Mouse (Mus musculus) CH12.LX (cell line): ENCODE measurements around the gene Cacna1a. TPM values are rescaled to one million over a fixed set of nuclear protein-coding genes. Genes with fewer than 3 reads are reported as not detected.
A peak's percentile ranks its signal among the peaks of the same experiment; 100 is the strongest.

Source experiments
- DNase-seq: peaks from one replicate; pipeline ENCODE4 v3.0.0-alpha.2; 2013; ENCODE audit errors: extremely low read depth
- H3K27ac ChIP-seq: 2 replicates; pipeline ENCODE4 v1.5.1; 2012; ENCODE audit warnings: low read depth, mild to moderate bottlenecking, control low read depth, moderate library complexity; ENCODE audit not compliant: insufficient read depth
- H3K27me3 ChIP-seq: replicated peaks from 2 replicates; pipeline ENCODE3; 2012; ENCODE audit warnings: inconsistent platforms
- H3K36me3 ChIP-seq, 2 experiments: replicated peaks in 1 of 2; 2 replicates each; pipeline versions ENCODE3 to v1.6.1; 2012; ENCODE audit warnings: inconsistent platforms in 1 of 2, low read length in 1 of 2, mild to moderate bottlenecking in 1 of 2, mixed read lengths in 1 of 2, moderate library complexity in 1 of 2; ENCODE audit not compliant: control insufficient read depth in 1 of 2, insufficient read depth in 1 of 2
- H3K4me1 ChIP-seq, 2 experiments: 2 replicates each; pipeline ENCODE4 v1.6.1; 2012; ENCODE audit warnings: inconsistent platforms in 1 of 2, moderate library complexity in 1 of 2; ENCODE audit not compliant: insufficient read depth in 2 of 2, control insufficient read depth in 1 of 2
- H3K4me2 ChIP-seq: 2 replicates; pipeline ENCODE4 v1.6.1; 2012; ENCODE audit warnings: low read depth, mild to moderate bottlenecking, control low read depth; ENCODE audit not compliant: poor library complexity, insufficient read depth, severe bottlenecking
- H3K4me3 ChIP-seq, 3 experiments: fragments of 150-350 bp in 1 of 3; sonication (generic) in 1 of 3; replicated peaks in 1 of 3; 2 replicates each; pipeline versions ENCODE3 to v1.5.1; 2011 to 2012; ENCODE audit warnings: low read depth in 2 of 3, low read length in 2 of 3, mild to moderate bottlenecking in 2 of 3, moderate library complexity in 2 of 3, control low read depth in 1 of 3, improper control_type of control experiment in 1 of 3, inconsistent platforms in 1 of 3, mixed read lengths in 1 of 3; ENCODE audit not compliant: poor library complexity in 1 of 3
- H3K79me2 ChIP-seq: replicated peaks from 2 replicates; pipeline ENCODE4 v1.6.1; 2012; ENCODE audit warnings: mild to moderate bottlenecking, moderate library complexity; ENCODE audit not compliant: control insufficient read depth, poor library complexity, insufficient read depth, severe bottlenecking; ENCODE audit errors: extremely low read depth
- H3K9ac ChIP-seq: 2 replicates; pipeline ENCODE4 v1.6.1; 2012; ENCODE audit warnings: low read depth, mild to moderate bottlenecking, control low read depth, moderate library complexity; ENCODE audit not compliant: insufficient read depth
- H3K9me3 ChIP-seq: replicated peaks from 2 replicates; pipeline ENCODE3; 2012; ENCODE audit warnings: low read length, inconsistent platforms, mixed read lengths
- BHLHE40 ChIP-seq: IDR thresholded peaks from 2 replicates; pipeline ENCODE4 v1.6.1; 2011; ENCODE audit warnings: mild to moderate bottlenecking, low read depth, low read length, improper control_type of control experiment
- CHD1 ChIP-seq: IDR thresholded peaks from 2 replicates; pipeline ENCODE4 v1.6.1; 2012; ENCODE audit warnings: low read depth, low read length, improper control_type of control experiment, inconsistent platforms
- CTCF ChIP-seq, 2 experiments: IDR thresholded peaks in 1 of 2; conservative IDR thresholded peaks in 1 of 2; 2 replicates each; pipeline ENCODE4 v1.5.1; 2011 to 2012; ENCODE audit warnings: low read depth in 2 of 2, low read length in 2 of 2, improper control_type of control experiment in 1 of 2, inconsistent platforms in 1 of 2, mild to moderate bottlenecking in 1 of 2, moderate library complexity in 1 of 2
- E2F4 ChIP-seq: IDR thresholded peaks from 2 replicates; pipeline ENCODE4 v1.6.1; 2011; ENCODE audit warnings: low read depth, low read length, improper control_type of control experiment; ENCODE audit not compliant: insufficient replicate concordance
- ELF1 ChIP-seq: IDR thresholded peaks from 2 replicates; pipeline ENCODE4 v1.6.1; 2014; ENCODE audit warnings: low read depth, mild to moderate bottlenecking, inconsistent platforms, low read length, improper control_type of control experiment
- GABPA ChIP-seq: IDR thresholded peaks from 2 replicates; pipeline ENCODE4 v1.6.1; 2012; ENCODE audit warnings: low read depth, low read length, improper control_type of control experiment, inconsistent platforms; ENCODE audit not compliant: insufficient replicate concordance
- HCFC1 ChIP-seq: IDR thresholded peaks from 2 replicates; pipeline ENCODE4 v1.6.1; 2012; ENCODE audit warnings: low read depth, mild to moderate bottlenecking, inconsistent platforms, low read length, improper control_type of control experiment
- JUN ChIP-seq: IDR thresholded peaks from 2 replicates; pipeline ENCODE4 v1.6.1; 2011; ENCODE audit warnings: low read depth, mild to moderate bottlenecking, low read length, improper control_type of control experiment, moderate library complexity; ENCODE audit not compliant: insufficient read depth
- JUND ChIP-seq: conservative IDR thresholded peaks from 2 replicates; pipeline ENCODE4 v1.6.1; 2011; ENCODE audit warnings: low read depth, low read length, improper control_type of control experiment
- KAT2A ChIP-seq: IDR thresholded peaks from 2 replicates; pipeline ENCODE4 v1.6.1; 2012; ENCODE audit warnings: low read length, improper control_type of control experiment, inconsistent platforms; ENCODE audit not compliant: insufficient replicate concordance
- MAX ChIP-seq: IDR thresholded peaks from 2 replicates; pipeline ENCODE4 v1.6.1; 2011; ENCODE audit warnings: low read length, improper control_type of control experiment
- MAZ ChIP-seq: IDR thresholded peaks from 2 replicates; pipeline ENCODE4 v1.6.1; 2012; ENCODE audit warnings: low read depth, mild to moderate bottlenecking, inconsistent platforms, low read length, improper control_type of control experiment, moderate library complexity
- MEF2A ChIP-seq: IDR thresholded peaks from 2 replicates; pipeline ENCODE4 v1.6.1; 2014; ENCODE audit warnings: low read depth, mild to moderate bottlenecking, inconsistent platforms, low read length, improper control_type of control experiment, borderline replicate concordance
- MYC ChIP-seq: IDR thresholded peaks from 2 replicates; pipeline ENCODE4 v1.6.1; 2011; ENCODE audit warnings: low read depth, mild to moderate bottlenecking, improper control_type of control experiment, low read length
- NELFE ChIP-seq: IDR thresholded peaks from 2 replicates; pipeline ENCODE4 v1.6.1; 2011; ENCODE audit warnings: low read depth, low read length, improper control_type of control experiment
- RAD21 ChIP-seq: IDR thresholded peaks from 2 replicates; pipeline ENCODE4 v1.6.1; 2011; ENCODE audit warnings: low read depth, mild to moderate bottlenecking, low read length, improper control_type of control experiment, moderate library complexity
- TBP ChIP-seq: conservative IDR thresholded peaks from 2 replicates; pipeline ENCODE4 v1.6.1; 2011; ENCODE audit warnings: low read depth, low read length, improper control_type of control experiment
- UBTF ChIP-seq: IDR thresholded peaks from 2 replicates; pipeline ENCODE4 v1.6.1; 2012; ENCODE audit warnings: low read depth, mild to moderate bottlenecking, inconsistent platforms, low read length, improper control_type of control experiment, moderate library complexity
- USF2 ChIP-seq: conservative IDR thresholded peaks from 2 replicates; pipeline ENCODE4 v1.6.1; 2011; ENCODE audit warnings: low read depth, low read length, improper control_type of control experiment
- ZC3H11A ChIP-seq: IDR thresholded peaks from 2 replicates; pipeline ENCODE4 v1.6.1; 2012; ENCODE audit warnings: low read depth, mild to moderate bottlenecking, inconsistent platforms, low read length, improper control_type of control experiment
- ZKSCAN1 ChIP-seq: IDR thresholded peaks from 2 replicates; pipeline ENCODE4 v1.6.1; 2012; ENCODE audit warnings: low read depth, inconsistent platforms, low read length, improper control_type of control experiment, borderline replicate concordance
- ZNF384 ChIP-seq: IDR thresholded peaks from 2 replicates; pipeline ENCODE4 v1.6.1; 2012; ENCODE audit warnings: low read depth, low read length, improper control_type of control experiment, inconsistent platforms
- dilution Hi-C: fragments of 300-500 bp; cut with MboI; formaldehyde crosslinking; loops from 2 replicates; pipeline ENCODE4 v1.14.3; 2020; ENCODE audit warnings: low sequenced_read_pairs; ENCODE audit not compliant: extremely low pct_unique_long_range_greater_than_20kb, extremely low pct_ligation_motif_present
- in situ Hi-C: fragments of 300-500 bp; cut with MboI; formaldehyde crosslinking; loops from 3 replicates; pipeline ENCODE4 v1.14.3; 2019; ENCODE audit warnings: low sequenced_read_pairs, low pct_ligation_motif_present, low pct_unique_long_range_greater_than_20kb, mixed read lengths
- polyA plus RNA-seq: library from polyadenylated mRNA; unstranded; fragments of >175 nt; gene quantifications from 2 replicates; pipeline ENCODE4 v1.2.1, GENCODE M21; 2012; ENCODE audit warnings: low read depth; ENCODE audit not compliant: insufficient read length
- total RNA-seq, 2 experiments: library from RNA; depleted of rRNA; stranded (reverse); fragments of 300-350 nt in 1 of 2; fragments of >200 nt in 1 of 2; gene quantifications; 2 replicates each; pipeline ENCODE4 v1.2.3; 2012 to 2014

Gene Cacna1a
- total and polyA plus RNA-seq, 3 experiments, result 2.6 to 9.4 (median 6.9) TPM

DNA sequence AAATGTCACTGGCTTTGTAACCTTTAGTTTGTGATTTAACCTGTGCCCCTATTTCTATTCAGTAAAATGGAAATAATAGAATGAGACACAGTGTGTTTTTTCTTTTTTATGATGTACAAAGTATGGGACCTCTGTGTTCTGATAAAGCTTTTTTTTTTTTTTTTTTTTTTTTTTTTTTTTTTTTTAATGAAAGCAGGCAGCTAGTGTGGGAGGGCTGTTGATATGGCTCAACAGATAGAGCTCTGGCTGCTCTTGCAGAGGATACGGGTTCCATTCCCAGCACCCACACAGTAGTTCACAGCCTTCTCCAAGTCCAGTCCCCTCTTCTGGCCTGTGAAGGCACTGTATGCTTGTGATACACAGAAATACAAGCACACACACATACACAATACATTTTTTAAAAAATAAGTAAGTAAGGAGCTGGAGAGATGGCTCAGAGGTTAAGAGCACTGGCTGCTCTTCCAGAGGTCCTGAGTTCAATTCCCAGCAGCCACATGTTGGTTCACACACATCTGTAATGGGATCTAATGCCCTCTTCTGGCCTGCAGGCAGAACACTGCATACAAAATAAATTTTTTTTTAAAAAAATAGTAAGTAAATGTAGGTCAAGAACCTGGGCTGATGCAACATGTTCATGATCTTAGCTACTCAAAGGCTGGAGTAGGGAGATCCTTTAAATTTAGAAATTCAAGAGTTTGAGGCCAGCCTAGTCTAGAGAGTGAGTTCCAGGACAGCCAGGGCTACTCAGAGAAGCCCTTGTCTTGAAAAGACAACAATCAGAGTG, 253.5 kb downstream of the Cacna1a start:
- H3K4me2 ChIP-seq, result no peak overlapping the region
- H3K4me3 ChIP-seq, result no peak overlapping the region
- H3K36me3 ChIP-seq, result no peaks in the 10 kb centered on the region
- no peaks in the 10 kb centered on the region for H3K9me3 ChIP-seq
- peaks cover 2% of the 10 kb centered on the region for H3K27me3 ChIP-seq
- dilution Hi-C loops (no loop called here), in situ Hi-C loops (no loop called here)
- H3K27ac ChIP-seq, result no peak overlapping the region
- peaks cover 9 to 31% of the 10 kb centered on the region in 2 experiments for H3K4me1 ChIP-seq
- H3K9ac ChIP-seq, result peak overlapping the region; percentile 33; the same call in 1 of the 2 replicates
- TF ChIP-seq ELF1 (0 out of 2 replicates have a peak, but pooled peaks have one; percentile 16), ZC3H11A (no peak), CTCF (conservative IDR thresholded peaks at IDR 0.05 in 1 of 2, IDR thresholded peaks at IDR 0.05 in 1 of 2; ENCODE audit: low read depth in 2 of 2, low read length in 2 of 2) (peak in 1 of 2 experiments; percentile 34; a peak in 2 of 4 replicates), MYC (peak; percentile 48; the same call in 1 of the 2 replicates), NELFE (no peak), ZNF384 (peak; percentile 93), TBP (peak; percentile 66; the same call in 1 of the 2 replicates)
- no peaks in the 10 kb centered on the region for H3K79me2 ChIP-seq
- no peak for DNase-seq

- Histone ChIP-seq H3K4me3 (no peak overlapping the region), H3K9ac (no peak overlapping the region), H3K9me3 (no peaks in the 10 kb centered on the region), H3K4me2 (no peak overlapping the region), H3K79me2 (no peaks in the 10 kb centered on the region), H3K4me1 (peaks cover 9 to 31% of the 10 kb centered on the region in 2 experiments), H3K27me3 (no peaks in the 10 kb centered on the region), H3K27ac (no peak overlapping the region), H3K36me3 (no peaks in the 10 kb centered on the region)
- in situ Hi-C loops, result no loop called here
- DNase-seq, result no peak
- TF ChIP-seq MEF2A (no peak), ELF1 (no peak), MAZ (no peak), UBTF (no peak), JUN (no peak), USF2 (no peak), HCFC1 (no peak), CHD1 (no peak), E2F4 (no peak), KAT2A (no peak), ZKSCAN1 (no peak), MAX (no peak), RAD21 (no peak), JUND (no peak), GABPA (no peak), BHLHE40 (no peak)
- dilution Hi-C loops, result no loop called here
Observed at GRCm38 (mm10) chr8:84643019-84643418, 254.8 kb downstream of the Cacna1a start.
